In genomic region chr4:46100539-46100938, GRCm38 (mm10) we compare ENCODE assay signal across 15 mouse cellular contexts. TPM values are rescaled to one million over a fixed set of nuclear protein-coding genes. Genes with fewer than 3 reads are reported as not detected.
DNase-seq lines count a peak whose midpoint lies in the region; ATAC-seq and TF ChIP-seq lines count a peak whose summit lies in the region.
"Had no signal": no experiment of that assay in that cellular context is flagged by ENCODE, and none has a peak within 500 bp of the region (broad histone marks: within the 10 kb centered on the region; RNA-seq: fewer than 3 reads in every experiment).

No protein-coding gene starts in this region.

- H3K36me3 ChIP-seq in hindbrain, embryonic 10.5 days = no peaks in the 10 kb centered on the region
- no peaks in the 10 kb centered on the region for H3K36me3 ChIP-seq in hindbrain, embryonic 14.5 days (replicated peaks; ENCODE audit: control insufficient read depth, insufficient read depth)
- no peaks in the 10 kb centered on the region for H3K36me3 ChIP-seq in lung, embryonic 16.5 days (ENCODE audit: control insufficient read depth, insufficient read depth, low read length)
- no peaks in the 10 kb centered on the region for H3K36me3 ChIP-seq in limb, embryonic 12.5 days
- H3K36me3 ChIP-seq: forebrain, embryonic 12.5 days; hindbrain, embryonic 15.5 days had no signal

- intact Hi-C loops in gastrocnemius, adult 2 months (cut with DNase I) = loop anchor here (5.0 kb wide), 1 partner anchor 63 kb away; the partner anchor contains the start of gene Tmod1

- H3K4me2 ChIP-seq in hindbrain, embryonic 14.5 days (replicated peaks) = no peak overlapping the region
- H3K4me2 ChIP-seq in lung, embryonic 16.5 days (ENCODE audit: low read depth, low read length) = no peak overlapping the region
- no peak overlapping the region for H3K4me2 ChIP-seq in limb, embryonic 12.5 days
- H3K4me2 ChIP-seq: forebrain, embryonic 12.5 days; hindbrain, embryonic 15.5 days; liver, embryonic 15.5 days had no signal

- no peaks in the 10 kb centered on the region for H3K27me3 ChIP-seq in hindbrain, embryonic 10.5 days (ENCODE audit: insufficient read depth, poor library complexity, severe bottlenecking)
- H3K27me3 ChIP-seq in hindbrain, embryonic 14.5 days (ENCODE audit: control insufficient read depth, insufficient read depth, low read length) = no peaks in the 10 kb centered on the region
- no peaks in the 10 kb centered on the region for H3K27me3 ChIP-seq in lung, embryonic 16.5 days (ENCODE audit: control insufficient read depth, insufficient read depth, low read depth, low read length)
- H3K27me3 ChIP-seq in limb, embryonic 12.5 days = no peaks in the 10 kb centered on the region; the same call in 1 of the 2 replicates
- H3K27me3 ChIP-seq: hindbrain, embryonic 15.5 days had no signal

- no peak overlapping the region; the same call in 1 of the 2 replicates for H3K4me3 ChIP-seq in gastrocnemius, adult 2 months
- no peak overlapping the region for H3K4me3 ChIP-seq in hindbrain, embryonic 10.5 days
- H3K4me3 ChIP-seq in hindbrain, embryonic 14.5 days (replicated peaks; ENCODE audit: low read length) = no peak overlapping the region
- H3K4me3 ChIP-seq in lung, embryonic 16.5 days (ENCODE audit: low read length) = no peak overlapping the region
- H3K4me3 ChIP-seq in limb, embryonic 12.5 days (replicated peaks) = no peak overlapping the region
- H3K4me3 ChIP-seq: forebrain, embryonic 12.5 days; hindbrain, embryonic 15.5 days; liver, embryonic 15.5 days; myocyte had no signal

- H3K9me3 ChIP-seq in hindbrain, embryonic 10.5 days = no peaks in the 10 kb centered on the region
- H3K9me3 ChIP-seq in hindbrain, embryonic 14.5 days (ENCODE audit: control insufficient read depth, low read length) = no peaks in the 10 kb centered on the region
- no peaks in the 10 kb centered on the region; the same call in 1 of the 2 replicates for H3K9me3 ChIP-seq in lung, embryonic 16.5 days (ENCODE audit: control insufficient read depth, low read length)
- H3K9me3 ChIP-seq in limb, embryonic 12.5 days = no peaks in the 10 kb centered on the region
- H3K9me3 ChIP-seq: forebrain, embryonic 12.5 days; hindbrain, embryonic 15.5 days; liver, embryonic 15.5 days had no signal

- TF ChIP-seq CTCF in gastrocnemius, adult 2 months (IDR thresholded peaks at IDR 0.05) = no peak

- DNase-seq in gastrocnemius, adult 2 months = no peak
- no peak for DNase-seq in gastrocnemius, postnatal 10 days
- no peak for DNase-seq in hindbrain, embryonic 10.5 days (ENCODE audit: low spot score)
- DNase-seq in hindbrain, embryonic 14.5 days (ENCODE audit: low spot score) = no peak
- DNase-seq in lung, postnatal 10 days = no peak
- no peak for DNase-seq in thymus, postnatal 25 days
- DNase-seq: adrenal gland, adult 8-10 months; cerebellum, adult 9-10 months; kidney, adult 8-10 months had no signal

- no peak overlapping the region for H3K9ac ChIP-seq in hindbrain, embryonic 14.5 days
- no peak overlapping the region for H3K9ac ChIP-seq in lung, embryonic 16.5 days (ENCODE audit: low read length)
- H3K9ac ChIP-seq in limb, embryonic 12.5 days (replicated peaks) = no peak overlapping the region; the same call in 1 of the 2 replicates
- H3K9ac ChIP-seq: forebrain, embryonic 12.5 days; hindbrain, embryonic 15.5 days; liver, embryonic 15.5 days had no signal

- peaks cover 30% of the 10 kb centered on the region for H3K4me1 ChIP-seq in hindbrain, embryonic 10.5 days (replicated peaks)
- 0 out of 2 replicates have a peak, but pooled peaks cover 4% of the 10 kb centered on the region for H3K4me1 ChIP-seq in hindbrain, embryonic 14.5 days (replicated peaks; ENCODE audit: control insufficient read depth, insufficient read depth, low read length)
- H3K4me1 ChIP-seq in lung, embryonic 16.5 days (replicated peaks; ENCODE audit: control insufficient read depth, insufficient read depth, low read length) = peaks cover 5% of the 10 kb centered on the region; the same call in 1 of the 2 replicates
- H3K4me1 ChIP-seq in limb, embryonic 12.5 days (replicated peaks) = peaks cover 9% of the 10 kb centered on the region
- H3K4me1 ChIP-seq: hindbrain, embryonic 15.5 days had no signal

- WGBS in hindbrain, embryonic 10.5 days = 75% methylated on average over 7 of the region's 7 CpGs
- WGBS in hindbrain, embryonic 14.5 days = 71% methylated on average over 7 of the region's 7 CpGs
- WGBS in lung, embryonic 16.5 days = 31% methylated on average over 7 of the region's 7 CpGs
- WGBS in limb, embryonic 12.5 days = 44% methylated on average over 7 of the region's 7 CpGs

- ATAC-seq in hindbrain, embryonic 14.5 days (ENCODE audit: low FRiP score) = no peak
- ATAC-seq in lung, embryonic 16.5 days (ENCODE audit: low read depth) = peak; percentile 37; the same call in 1 of the 2 replicates
- no peak for ATAC-seq in limb, embryonic 12.5 days (ENCODE audit: insufficient number of reproducible peaks, insufficient read depth, low FRiP score, low TSS enrichment, low read depth)

- peak overlapping the region; percentile 83 for H3K27ac ChIP-seq in gastrocnemius, adult 2 months
- H3K27ac ChIP-seq in hindbrain, embryonic 10.5 days = peak overlapping the region; percentile 81
- no peak overlapping the region for H3K27ac ChIP-seq in hindbrain, embryonic 14.5 days
- no peak overlapping the region for H3K27ac ChIP-seq in lung, embryonic 16.5 days (ENCODE audit: low read length)
- peak overlapping the region; percentile 69 for H3K27ac ChIP-seq in limb, embryonic 12.5 days
- H3K27ac ChIP-seq: forebrain, embryonic 12.5 days; hindbrain, embryonic 15.5 days; liver, embryonic 15.5 days had no signal

RNA-seq across cellular contexts. Expression of gene Ncbp1, which starts 37.9 kb away (rescaled TPM):
- total RNA-seq in gastrocnemius, adult 2 months (2021) = 10 to 100 TPM; 13.1 to 14.9 TPM
- 10 to 100 TPM; 17.0 to 21.3 TPM for total RNA-seq in gastrocnemius, postnatal 10 days (2021)
- 108 and 123 TPM in 2 replicates for polyA plus RNA-seq in hindbrain, embryonic 10.5 days (2016; fragmentation: Nextera tagmentation; extraction: Ambion mirVana)
- polyA plus RNA-seq in hindbrain, embryonic 14.5 days (2014; fragmentation: Nextera tagmentation; extraction: Ambion mirVana) = 75.6 and 84.9 TPM in 2 replicates
- polyA plus RNA-seq in lung, embryonic 16.5 days (2015; fragmentation: Nextera tagmentation; extraction: Ambion mirVana) = 57.9 and 64.5 TPM in 2 replicates
- polyA plus RNA-seq in limb, embryonic 12.5 days (2016; fragmentation: Nextera tagmentation; extraction: Ambion mirVana) = 102 and 104 TPM in 2 replicates

RNA-seq across cellular contexts. Expression of gene Tstd2, which starts 38.0 kb away (rescaled TPM):
- total RNA-seq in gastrocnemius, adult 2 months (2021) = 10 to 100 TPM in 1 of 2 experiments, 1 to 10 TPM in 1; 9.8 to 11.1 TPM
- 10 to 100 TPM in 1 of 2 experiments, 1 to 10 TPM in 1; 9.5 to 16.8 TPM for total RNA-seq in gastrocnemius, postnatal 10 days (2021)
- 57.2 and 64.0 TPM in 2 replicates for polyA plus RNA-seq in hindbrain, embryonic 10.5 days (2016; fragmentation: Nextera tagmentation; extraction: Ambion mirVana)
- polyA plus RNA-seq in hindbrain, embryonic 14.5 days (2014; fragmentation: Nextera tagmentation; extraction: Ambion mirVana) = 17.5 and 21.6 TPM in 2 replicates
- 38.9 and 41.4 TPM in 2 replicates for polyA plus RNA-seq in lung, embryonic 16.5 days (2015; fragmentation: Nextera tagmentation; extraction: Ambion mirVana)
- polyA plus RNA-seq in limb, embryonic 12.5 days (2016; fragmentation: Nextera tagmentation; extraction: Ambion mirVana) = 55.7 and 66.0 TPM in 2 replicates

Comparison
In these comparisons a context has a peak if more than half of its experiments do, and no peak if none do; other contexts are left out.
1. H3K27ac ChIP-seq: peak in gastrocnemius, adult 2 months (single experiment), hindbrain, embryonic 10.5 days (single experiment) and limb, embryonic 12.5 days (single experiment); none in hindbrain, embryonic 14.5 days (single experiment) and lung, embryonic 16.5 days (single experiment).